Mouse (Mus musculus) ovary, adult 10 weeks (tissue): Measurements from ENCODE around the gene Zc3h14. TPM values are rescaled to one million over a fixed set of nuclear protein-coding genes. Genes with fewer than 3 reads are reported as not detected.

ENCODE experiments used
- polyA plus RNA-seq: library from polyadenylated mRNA; stranded (reverse); fragments of 350-450 nt; fragmentation: Illumina TruSeq; extraction: RNeasy Lipid Tissue Mini Kit (QIAGEN cat#74804); gene quantifications from one replicate; pipeline ENCODE4 v1.2.3, GENCODE M21; 2014

Gene Zc3h14
- 431 TPM for polyA plus RNA-seq

DNA sequence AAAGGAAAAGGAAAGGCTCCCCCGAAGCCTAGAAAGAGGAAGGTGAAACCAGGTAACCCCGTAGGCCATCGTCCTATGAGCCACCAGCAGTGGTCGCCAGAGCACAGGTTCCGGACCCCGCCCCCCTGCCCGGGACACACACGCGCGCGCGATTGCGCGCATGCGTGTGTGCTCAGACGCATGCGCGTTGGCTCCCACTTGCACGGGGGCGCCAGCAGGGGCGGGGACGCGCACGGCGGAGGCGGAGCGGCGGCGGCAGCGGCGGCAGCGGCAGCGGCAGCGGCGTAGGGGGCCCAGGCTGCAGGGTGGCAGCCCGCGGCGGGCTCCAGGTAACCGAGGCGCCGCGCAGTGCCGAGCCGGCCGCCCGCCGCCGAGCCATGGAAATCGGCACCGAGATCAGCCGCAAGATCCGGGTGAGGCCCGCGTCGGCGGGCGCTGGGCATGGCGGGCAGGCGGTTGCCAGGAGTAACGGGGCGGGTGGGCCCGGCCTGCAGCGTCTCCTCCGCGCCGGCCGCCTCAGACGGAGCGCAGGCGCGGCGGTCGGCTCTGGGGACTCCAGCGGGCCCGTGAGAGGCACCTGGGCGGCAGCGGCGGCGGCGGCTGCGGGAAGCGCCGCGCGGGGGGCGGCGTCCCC, at the start of gene Zc3h14:
Gene Zc3h14, plus strand, starts transcription at position 219 of the 634 bp plus-strand sequence.

DNA sequence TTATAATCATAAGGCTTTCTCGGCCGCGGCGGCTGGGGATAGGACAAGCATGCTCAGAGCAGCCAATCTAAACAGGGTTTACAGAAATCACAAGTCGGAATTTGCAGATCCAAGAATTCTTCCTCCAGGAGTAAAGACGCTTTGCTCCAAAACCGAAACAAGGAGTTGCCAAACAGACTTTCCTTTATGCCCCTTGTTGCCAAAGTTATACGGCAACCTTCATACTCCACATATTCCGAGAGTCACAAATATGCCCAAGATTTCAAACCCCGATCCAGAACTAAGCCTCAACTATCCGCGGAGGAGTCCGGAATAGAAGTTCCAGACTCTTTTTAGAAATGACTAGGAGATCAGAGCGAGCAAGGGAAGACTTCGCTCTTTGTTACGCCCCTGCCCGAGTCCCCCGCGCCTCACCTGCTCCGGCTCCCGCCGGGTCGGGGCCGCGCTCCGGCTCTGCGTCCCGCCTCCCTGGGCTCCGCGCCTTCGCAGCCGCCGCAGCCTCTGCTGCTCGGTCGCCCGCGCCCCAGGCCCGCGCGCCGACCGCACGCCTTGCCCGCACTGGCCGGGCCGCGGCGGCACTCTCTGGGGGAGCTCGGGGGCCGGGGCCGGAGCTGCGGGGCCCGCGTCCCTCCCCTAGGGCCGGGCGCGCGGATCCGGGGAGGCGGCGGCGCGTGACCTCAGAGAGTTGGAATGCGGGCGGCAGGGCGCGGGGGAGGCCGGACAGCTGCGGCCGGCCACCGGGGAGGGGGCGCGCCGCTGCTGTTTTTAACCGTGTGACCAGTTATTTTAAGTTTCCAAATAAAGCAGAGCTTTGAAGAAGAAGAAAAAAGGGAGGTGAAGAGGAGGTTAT, 9.6 kb upstream of the Zc3h14 start, which contains the start of gene Ptpn21:
Gene Ptpn21, minus strand, starts transcription at position 455 of the 850 bp plus-strand sequence.

Other genes starting within 250 kb of the Zc3h14 start
- gene Kcnk10, start 168.7 kb upstream of the Zc3h14 start, polyA plus RNA-seq = not detected
- gene Spata7, start 118.8 kb upstream of the Zc3h14 start, polyA plus RNA-seq = 21.2 TPM
- gene Ptpn21, start 9.6 kb upstream of the Zc3h14 start, polyA plus RNA-seq = 41.3 TPM
- 5.3 TPM for gene Eml5, start 154.5 kb downstream of the Zc3h14 start, polyA plus RNA-seq
- 38.9 TPM for gene Ttc8, start 173.6 kb downstream of the Zc3h14 start, polyA plus RNA-seq